Mouse (Mus musculus) neural tube, embryonic 12.5 days (tissue): ENCODE measurements around the gene Kif1c. TPM values are rescaled to one million over a fixed set of nuclear protein-coding genes. Genes with fewer than 3 reads are reported as not detected.

ENCODE experiments used
- microRNA-seq: library from miRNA; unstranded; fragments of <30 nt; microRNA quantifications from one replicate; pipeline ENCODE4, GENCODE M21; 2017
- polyA plus RNA-seq: library from polyadenylated mRNA; unstranded; fragments of >200 nt; fragmentation: Nextera tagmentation; extraction: Ambion mirVana; gene quantifications from 2 replicates; pipeline ENCODE4 v1.2.1, GENCODE M21; 2016

Gene Kif1c
- polyA plus RNA-seq, 1 experiment from 2014 or later = 2.3 TPM

Small RNAs within 50 kb of the gene (microRNA-seq; reads per million reads assigned to microRNA genes)
- gene Gm22760 = not detected
- not detected for gene Mir6925

Other genes with a start within 250 kb of the Kif1c start
- gene Med11, start 248.6 kb upstream of the Kif1c start, polyA plus RNA-seq = 35.8 and 38.8 TPM in 2 replicates
- gene Zmynd15, start 241.1 kb upstream of the Kif1c start, polyA plus RNA-seq = 0.34 and 0.63 TPM in 2 replicates
- gene Cxcl16, start 240.6 kb upstream of the Kif1c start, polyA plus RNA-seq = 3.5 and 3.9 TPM in 2 replicates
- gene Tm4sf5, start 195.3 kb upstream of the Kif1c start, polyA plus RNA-seq = not detected in 2 replicates
- gene Vmo1, start 185.9 kb upstream of the Kif1c start, polyA plus RNA-seq = not detected in 2 replicates
- gene Gltpd2, start 181.4 kb upstream of the Kif1c start, polyA plus RNA-seq = 0.22 and 0.42 TPM in 2 replicates
- 779 and 832 TPM in 2 replicates for gene Psmb6, start 175.2 kb upstream of the Kif1c start, polyA plus RNA-seq
- not detected in 2 replicates for gene Gm40193, start 167.6 kb upstream of the Kif1c start, polyA plus RNA-seq
- 4.7 and 5.8 TPM in 2 replicates for gene Pld2, start 160.5 kb upstream of the Kif1c start, polyA plus RNA-seq
- 15.8 and 16.6 TPM in 2 replicates for gene Mink1, start 137.7 kb upstream of the Kif1c start, polyA plus RNA-seq
- gene 4930544D05Rik, start 84.7 kb upstream of the Kif1c start, polyA plus RNA-seq = not detected in 2 replicates
- gene Chrne, start 81.3 kb upstream of the Kif1c start, polyA plus RNA-seq = not detected in 2 replicates
- 0.26 and 0.49 TPM in 2 replicates for gene Gp1ba, start 61.4 kb upstream of the Kif1c start, polyA plus RNA-seq
- gene Rnf167, start 53.3 kb upstream of the Kif1c start, polyA plus RNA-seq = 91.0 and 101 TPM in 2 replicates
- gene Slc25a11, start 53.1 kb upstream of the Kif1c start, polyA plus RNA-seq = 152 TPM in 2 replicates
- 1,155 and 1,157 TPM in 2 replicates for gene Pfn1, start 45.9 kb upstream of the Kif1c start, polyA plus RNA-seq
- 19.3 and 20.1 TPM in 2 replicates for gene Eno3, start 43.3 kb upstream of the Kif1c start, polyA plus RNA-seq
- gene Spag7, start 31.1 kb upstream of the Kif1c start, polyA plus RNA-seq = 154 and 158 TPM in 2 replicates
- 15.2 and 16.7 TPM in 2 replicates for gene Camta2, start 12.4 kb upstream of the Kif1c start, polyA plus RNA-seq
- gene Inca1, start 393 bp upstream of the Kif1c start, polyA plus RNA-seq = 0.71 and 0.86 TPM in 2 replicates
- 10.9 and 12.4 TPM in 2 replicates for gene Zfp3, start 63.7 kb downstream of the Kif1c start, polyA plus RNA-seq
- not detected in 2 replicates for gene Scimp, start 112.0 kb downstream of the Kif1c start, polyA plus RNA-seq
- 58.7 and 62.1 TPM in 2 replicates for gene Rabep1, start 144.2 kb downstream of the Kif1c start, polyA plus RNA-seq